Mouse (Mus musculus) liver (tissue): ENCODE data around the gene Rpl24.
A peak's percentile ranks its signal among the peaks of the same experiment; 100 is the strongest.

Experiments used
- DNase-seq: peaks from one replicate; pipeline ENCODE4 v3.0.0-alpha.2; 2020; ENCODE audit warnings: mixed read lengths

The Rpl24 gene

DNA sequence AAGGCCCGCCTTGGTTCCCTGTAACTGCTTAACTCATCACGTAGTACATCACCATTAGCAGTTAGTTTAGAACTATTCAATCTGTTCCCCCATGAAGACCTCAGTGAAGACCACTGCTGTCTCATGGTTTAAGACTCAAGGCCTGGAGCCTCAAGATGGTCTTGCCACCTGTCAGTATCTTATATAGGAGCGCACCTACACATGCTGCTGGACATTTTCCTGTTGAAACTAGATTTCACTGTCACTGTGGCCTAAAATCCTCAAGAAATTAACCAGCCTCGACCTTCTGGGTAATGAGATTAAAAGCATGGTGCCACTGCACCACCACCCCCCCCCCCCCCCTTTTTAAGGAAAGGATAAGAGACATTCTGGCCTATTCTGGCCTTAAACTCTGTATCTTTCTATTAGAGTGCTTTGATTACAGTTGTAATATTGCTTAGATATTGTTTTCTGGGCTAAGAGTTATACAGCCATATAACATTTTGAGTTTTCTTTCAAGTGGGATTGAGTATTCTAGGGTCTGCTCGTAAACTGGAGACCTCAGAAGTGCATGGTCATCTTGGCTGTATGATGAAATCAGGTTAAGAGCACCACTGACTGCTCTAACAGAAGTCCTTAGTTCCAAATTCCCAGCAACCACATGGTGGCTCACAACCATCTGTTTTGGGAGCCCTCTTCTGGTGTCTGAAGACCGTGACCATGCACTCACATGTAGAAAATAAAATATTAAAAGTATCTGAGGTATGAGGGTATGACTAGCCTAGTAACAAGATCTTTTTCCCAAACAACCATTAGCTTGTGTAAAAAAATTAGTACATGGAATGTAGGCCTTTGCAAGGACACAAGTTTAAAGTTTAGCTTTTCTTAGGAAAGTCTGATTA, 5.9 kb downstream of the Rpl24 start:
- no peak for DNase-seq

DNA sequence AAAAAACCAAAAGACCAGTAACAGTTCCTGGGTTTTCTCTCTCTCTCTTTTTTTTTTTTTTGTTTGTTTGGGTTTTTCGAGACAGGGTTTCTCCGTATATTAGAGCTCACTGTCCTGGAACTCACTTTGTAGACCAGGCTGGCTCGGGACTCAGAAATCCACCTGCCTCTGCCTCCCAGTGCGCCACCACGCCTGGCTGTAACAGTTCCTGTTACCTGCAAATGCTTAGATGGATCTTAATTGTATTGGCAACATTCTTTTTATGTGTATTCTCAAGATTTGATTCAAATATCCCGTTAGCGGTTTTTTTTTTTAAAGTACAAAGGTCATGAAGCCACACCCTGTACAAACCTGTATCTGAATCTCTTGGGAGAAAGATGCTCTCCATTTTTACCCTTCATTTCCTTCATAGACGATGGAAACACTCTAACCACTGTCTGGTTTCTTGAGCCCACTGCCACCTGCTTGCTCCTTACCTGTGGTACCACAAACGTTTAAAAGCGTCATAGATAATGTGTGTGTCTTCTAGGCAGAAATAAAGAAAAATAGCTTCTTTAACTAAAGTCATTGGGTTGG, 6.6 kb downstream of the Rpl24 start:
- DNase-seq: no peak

GRCm38 (mm10) chr16:55973431-55974255, 7.6 kb downstream of the Rpl24 start, which contains the start of gene Zbtb11:
Zbtb11 (plus strand) TSS chr16:55973883.
- DNase-seq: peak; percentile 98

DNA sequence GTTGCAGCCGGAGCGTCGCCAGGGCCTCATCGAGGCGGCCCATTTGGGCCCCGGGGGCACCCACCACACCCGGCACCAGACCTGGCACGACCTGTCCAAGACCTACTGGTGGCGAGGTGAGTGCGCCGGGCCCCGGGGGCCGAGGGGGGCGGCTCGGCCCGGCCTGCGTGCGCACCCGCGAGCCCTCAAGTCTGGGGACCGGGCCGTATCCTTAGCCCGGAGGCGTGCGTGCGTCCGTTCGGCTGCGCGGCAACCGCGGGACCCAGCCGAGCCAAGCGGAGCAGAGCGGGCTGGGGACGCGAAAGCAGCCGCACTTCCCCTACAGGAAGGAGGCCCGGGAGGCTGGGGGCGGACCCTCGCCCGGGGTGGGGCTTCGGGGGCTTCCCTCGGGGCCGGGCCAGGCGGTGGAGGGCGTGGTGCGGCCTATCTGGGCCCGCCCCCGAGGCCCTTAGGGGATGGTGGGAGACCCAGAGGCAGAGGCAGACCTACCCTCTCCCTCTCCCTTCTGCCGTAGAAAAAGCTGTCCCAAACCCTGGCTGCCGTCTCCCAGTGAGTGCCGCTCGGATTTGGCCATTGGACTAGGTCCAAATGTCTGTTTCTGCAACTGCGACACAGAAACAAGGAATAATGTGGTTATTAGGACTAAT, 8.3 kb downstream of the Rpl24 start:
- DNase-seq: peak; percentile 93

GRCm38 (mm10) chr16:55974903-55975285, 8.8 kb downstream of the Rpl24 start:
- peak; percentile 28 for DNase-seq

- DNase-seq: no peak
Measured at GRCm38 (mm10) chr16:55986001-55986400, 19.9 kb downstream of the Rpl24 start.

GRCm38 (mm10) chr16:55990311-55990710, 24.2 kb downstream of the Rpl24 start:
- DNase-seq: no peak

DNA sequence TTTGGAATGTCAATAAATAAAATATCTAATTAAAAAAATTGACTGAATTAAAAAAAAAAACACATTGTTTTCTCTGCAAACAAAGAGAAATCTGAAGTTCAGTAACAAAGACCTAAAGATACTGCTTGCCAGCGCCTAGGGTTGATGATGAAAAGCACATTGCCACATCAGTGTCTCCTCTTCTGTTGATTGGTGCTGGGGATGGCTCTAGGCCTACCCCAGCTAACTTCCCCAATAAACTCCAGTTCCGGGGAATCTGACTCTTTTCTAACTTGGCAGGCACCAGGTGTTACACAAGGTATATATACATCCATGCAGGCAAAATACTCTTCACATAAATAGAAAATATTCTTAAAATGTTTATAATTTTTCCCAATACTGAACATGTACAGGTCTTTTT, 28.2 kb downstream of the Rpl24 start:
- no peak for DNase-seq

- no peak for DNase-seq
Measured at GRCm38 (mm10) chr16:56006798-56007197, 40.7 kb downstream of the Rpl24 start.

GRCm38 (mm10) chr16:56008862-56009261, 42.8 kb downstream of the Rpl24 start:
- DNase-seq: no peak

- no peak for DNase-seq
Measured at GRCm38 (mm10) chr16:56012789-56013743, 47.0 kb downstream of the Rpl24 start.

DNA sequence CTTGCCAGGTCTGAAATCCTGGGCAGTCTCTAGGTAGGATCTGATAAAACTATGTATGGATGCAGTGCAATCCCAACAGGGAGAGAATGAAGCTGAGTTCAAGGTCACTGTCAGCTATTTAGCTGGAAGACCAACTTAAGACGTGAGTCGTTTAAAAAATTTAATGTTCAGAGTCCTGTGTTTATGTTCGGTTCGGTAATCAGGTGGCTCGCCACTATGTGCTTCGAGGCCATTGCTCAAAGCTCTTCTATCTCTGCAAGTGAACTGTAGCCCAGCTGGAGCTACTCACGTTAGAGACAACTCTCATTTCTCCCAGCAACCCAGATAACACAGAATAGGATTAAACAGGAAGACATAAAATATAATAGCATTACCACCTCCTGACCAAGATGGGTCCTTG, 48.0 kb downstream of the Rpl24 start:
- no peak for DNase-seq

DNA sequence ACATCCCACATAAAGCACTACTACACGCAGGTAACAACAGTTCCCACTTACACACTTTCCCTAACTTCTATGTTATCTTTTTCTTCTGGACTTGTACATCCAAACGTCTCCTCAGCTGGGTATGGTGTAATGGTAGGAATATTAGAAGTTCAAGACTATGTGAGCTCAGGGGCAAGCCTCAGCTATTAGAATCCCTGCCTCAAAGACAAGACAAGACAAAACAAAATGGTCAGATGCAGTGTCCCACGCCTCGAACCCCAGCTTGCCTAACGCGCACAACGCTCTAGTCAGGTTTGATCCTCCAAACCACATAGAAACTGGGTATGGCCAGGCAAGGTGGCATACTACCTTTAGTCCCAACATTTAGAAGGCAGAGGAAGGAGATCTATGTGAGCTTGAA, 53.6 kb downstream of the Rpl24 start:
- DNase-seq: no peak
